Mouse (Mus musculus): ENCODE data around the gene Palm3.

- TF ChIP-seq CTCF (IDR thresholded peaks at IDR 0.05; ENCODE audit: low read depth) (no peak), EP300 (IDR thresholded peaks at IDR 0.05; ENCODE audit: low read depth) (no peak)
Observed at GRCm38 (mm10) chr8:83978200-83978599, 43.1 kb upstream of the Palm3 start.

Data from liver, embryonic 14.5 days (tissue).